Mouse (Mus musculus): ENCODE results near the gene Dll1.

Gene Dll1

GRCm38 (mm10) chr17:15329740-15330318 lies 46.8 kb downstream of the Dll1 start:
- no peak for DNase-seq (ENCODE audit: low read depth, low spot score)

DNA sequence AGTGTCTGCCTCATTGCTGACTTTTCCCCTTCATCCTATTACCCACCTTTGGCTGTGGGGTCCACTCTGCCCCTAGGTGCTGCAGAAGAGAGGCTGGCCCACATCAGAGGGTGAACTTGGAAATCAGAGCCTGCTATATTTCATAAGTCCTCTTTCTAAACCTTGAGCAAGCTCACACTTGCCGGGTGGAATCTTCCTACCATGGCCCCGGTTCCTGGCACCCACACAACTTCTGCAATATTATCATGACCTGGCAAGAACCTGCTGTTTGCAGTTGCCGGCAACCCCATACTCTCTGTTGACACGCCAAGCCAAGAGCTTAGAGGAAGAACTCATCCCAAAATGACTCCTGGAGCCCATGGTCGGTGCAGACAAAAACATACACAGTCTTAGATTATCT lies 49.6 kb downstream of the Dll1 start:
- DNase-seq (ENCODE audit: low read depth, low spot score) = no peak

GRCm38 (mm10) chr17:15325976-15326842 lies 50.5 kb downstream of the Dll1 start:
- no peak for DNase-seq (ENCODE audit: low read depth, low spot score)

DNA sequence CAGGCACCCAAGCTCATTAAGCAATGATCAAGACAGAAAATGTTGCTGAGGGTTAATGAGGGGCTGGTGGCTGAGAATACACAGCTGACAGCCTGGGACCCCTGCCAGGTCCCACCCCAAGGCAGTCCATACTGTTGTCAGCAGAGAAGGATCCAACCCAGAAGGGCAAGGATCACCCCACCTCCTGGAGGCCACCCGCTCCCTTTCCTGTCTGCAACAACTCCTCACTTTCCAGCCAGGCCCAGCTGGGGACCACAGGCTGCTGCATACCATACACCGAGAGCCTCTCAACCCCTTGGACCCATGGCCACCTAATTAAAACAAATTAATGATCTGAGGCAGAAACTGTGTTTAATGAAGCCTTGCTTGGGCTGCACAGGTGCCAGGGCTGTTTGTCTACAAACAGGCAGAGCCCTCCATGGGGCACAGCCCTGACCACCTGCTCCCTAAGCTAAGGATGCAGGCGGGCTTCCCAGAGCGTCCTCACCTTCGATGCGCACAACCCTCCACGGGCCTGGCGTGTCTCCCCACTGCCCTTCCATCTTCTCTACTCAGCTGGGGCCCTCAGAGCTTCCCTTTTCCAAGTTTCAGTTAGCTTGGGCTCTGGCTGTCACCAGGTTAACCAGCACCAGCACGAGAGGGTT lies 53.4 kb downstream of the Dll1 start:
- no peak for DNase-seq (ENCODE audit: low read depth, low spot score)
